Mouse (Mus musculus): ENCODE results near the gene Cmss1. TPM values are rescaled to one million over a fixed set of nuclear protein-coding genes. Genes with fewer than 3 reads are reported as not detected.

The Cmss1 gene
- 9.9 and 10.9 TPM in 2 replicates for polyA plus RNA-seq (2012; rRNA removed)
- 45.3 and 46.5 TPM in 2 replicates for polyA plus RNA-seq (2014; fragmentation: Nextera tagmentation; extraction: Ambion mirVana)

DNA sequence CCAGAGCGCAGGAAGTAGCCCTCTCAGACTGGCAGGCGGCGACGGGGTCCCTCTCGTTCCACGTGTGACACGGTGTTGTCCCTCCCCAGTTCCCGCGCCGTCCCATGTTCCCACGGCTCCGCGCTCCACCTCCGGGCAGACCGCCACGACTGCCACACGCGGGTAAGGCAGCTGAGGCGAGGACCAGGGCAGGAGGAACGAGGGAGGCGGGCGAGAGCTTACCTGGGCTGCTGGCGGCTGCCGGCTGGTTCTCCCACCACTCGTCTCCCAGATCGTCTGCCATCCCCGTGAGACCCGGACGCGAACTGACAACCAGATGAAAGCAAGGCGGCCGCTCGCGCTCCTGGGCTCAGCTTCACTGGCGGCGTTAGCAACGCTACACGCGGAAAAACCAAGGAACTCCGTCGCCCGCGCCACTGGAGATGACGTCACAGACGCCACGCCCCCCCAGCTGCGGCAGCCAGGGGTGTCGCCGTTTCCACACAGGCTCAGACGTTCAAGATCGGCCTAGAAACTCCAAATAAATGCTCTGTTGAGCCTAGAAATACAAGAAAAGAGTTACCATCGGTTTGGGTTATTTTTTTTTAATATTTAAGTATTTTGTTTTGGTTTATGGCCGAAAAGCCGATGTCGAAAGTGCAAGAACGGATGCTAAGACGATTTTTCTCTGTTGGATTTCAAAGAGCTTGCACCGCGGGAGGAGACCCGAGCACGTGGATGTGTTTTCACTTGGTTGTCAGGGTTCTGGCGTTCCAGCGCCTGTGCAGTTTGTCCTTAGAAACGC, at the start of gene Cmss1:
Cmss1 (minus strand) TSS at position 421 of the 784 bp plus-strand sequence.
- H3K9me3 ChIP-seq (ENCODE audit: control insufficient read depth, low read length): no peaks in the 10 kb centered on the region
- H3K4me1 ChIP-seq (ENCODE audit: control insufficient read depth, insufficient read depth, low read length): no peaks in the 10 kb centered on the region
- DNase-seq (ENCODE audit: low spot score) (peak; percentile 84), ATAC-seq (ENCODE audit: low FRiP score, low read depth) (peak; percentile 92)
- H3K4me2 ChIP-seq (replicated peaks; ENCODE audit: low read depth, low read length, severe bottlenecking): peak within 1 kb of the TSS; percentile 82
- no peaks in the 10 kb centered on the region for H3K36me3 ChIP-seq (ENCODE audit: control insufficient read depth, insufficient read depth, low read length)
- TF ChIP-seq POLR2A (IDR thresholded peaks at IDR 0.05; ENCODE audit: borderline replicate concordance, extremely low read depth, insufficient read depth, insufficient read length): 0 out of 2 replicates have a peak, but pooled peaks have one; percentile 38
- peak within 1 kb of the TSS; percentile 72 for H3K27ac ChIP-seq (replicated peaks; ENCODE audit: low read depth, low read length)
- WGBS: under 1% methylated on average over 61 of the region's 64 CpGs
- peak within 1 kb of the TSS; percentile 67 for H3K9ac ChIP-seq (ENCODE audit: low read depth, low read length, severe bottlenecking)
- peak within 1 kb of the TSS; percentile 84 for H3K4me3 ChIP-seq (replicated peaks; ENCODE audit: low read length)
- H3K27me3 ChIP-seq (ENCODE audit: control insufficient read depth, insufficient read depth, low read length): no peaks in the 10 kb centered on the region

GRCm38 (mm10) chr16:57649888-57650287, 43.2 kb upstream of the Cmss1 start:
- Histone ChIP-seq H3K9me3 (ENCODE audit: control insufficient read depth, low read length) (no peaks in the 10 kb centered on the region), H3K4me3 (replicated peaks; ENCODE audit: low read length) (no peak overlapping the region), H3K4me2 (replicated peaks; ENCODE audit: low read depth, low read length, severe bottlenecking) (no peak overlapping the region), H3K9ac (ENCODE audit: low read depth, low read length, severe bottlenecking) (no peak overlapping the region), H3K36me3 (ENCODE audit: control insufficient read depth, insufficient read depth, low read length) (no peaks in the 10 kb centered on the region), H3K27ac (replicated peaks; ENCODE audit: low read depth, low read length) (no peak overlapping the region), H3K4me1 (ENCODE audit: control insufficient read depth, insufficient read depth, low read length) (no peaks in the 10 kb centered on the region; the same call in 1 of the 2 replicates), H3K27me3 (ENCODE audit: control insufficient read depth, insufficient read depth, low read length) (no peaks in the 10 kb centered on the region)
- no peak for ATAC-seq (ENCODE audit: low FRiP score, low read depth)
- 71% methylated on average over 2 of the region's 2 CpGs for WGBS
- no peak for TF ChIP-seq POLR2A (IDR thresholded peaks at IDR 0.05; ENCODE audit: borderline replicate concordance, extremely low read depth, insufficient read depth, insufficient read length)
- no peak for DNase-seq (ENCODE audit: low spot score)

DNA sequence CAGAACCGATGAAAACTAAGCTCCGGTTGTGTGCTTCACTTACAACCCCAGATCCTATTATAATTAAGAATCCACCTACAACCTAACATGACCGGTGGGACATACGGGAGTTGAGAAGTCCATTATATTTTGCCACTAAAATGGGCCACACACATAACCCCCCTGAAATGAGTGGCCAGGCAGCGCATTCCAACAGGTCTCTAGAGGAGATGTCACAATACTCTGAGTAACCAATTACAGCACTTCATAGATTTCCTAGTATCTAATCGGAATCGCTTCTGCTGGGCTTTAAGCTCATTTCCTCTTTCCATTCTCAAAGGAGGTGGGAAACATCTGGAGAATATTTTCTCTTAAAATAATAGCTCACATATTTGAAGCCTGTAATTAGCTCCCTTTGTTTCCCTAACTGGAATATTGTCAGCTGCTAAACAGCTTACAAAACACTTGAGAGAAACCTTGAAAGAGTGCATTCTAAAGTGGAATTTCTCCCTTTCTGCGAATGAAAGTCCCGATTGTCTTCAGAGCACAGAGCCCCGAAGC, 34.8 kb upstream of the Cmss1 start:
- DNase-seq (ENCODE audit: low spot score) (no peak), ATAC-seq (ENCODE audit: low FRiP score, low read depth) (0 out of 2 replicates have a peak, but pooled peaks have one; percentile 41)
- Histone ChIP-seq H3K4me2 (replicated peaks; ENCODE audit: low read depth, low read length, severe bottlenecking) (no peak overlapping the region), H3K9me3 (ENCODE audit: control insufficient read depth, low read length) (no peaks in the 10 kb centered on the region), H3K4me3 (replicated peaks; ENCODE audit: low read length) (no peak overlapping the region), H3K36me3 (ENCODE audit: control insufficient read depth, insufficient read depth, low read length) (no peaks in the 10 kb centered on the region), H3K4me1 (ENCODE audit: control insufficient read depth, insufficient read depth, low read length) (no peaks in the 10 kb centered on the region), H3K9ac (ENCODE audit: low read depth, low read length, severe bottlenecking) (no peak overlapping the region), H3K27ac (replicated peaks; ENCODE audit: low read depth, low read length) (no peak overlapping the region), H3K27me3 (ENCODE audit: control insufficient read depth, insufficient read depth, low read length) (no peaks in the 10 kb centered on the region)
- TF ChIP-seq POLR2A (IDR thresholded peaks at IDR 0.05; ENCODE audit: borderline replicate concordance, extremely low read depth, insufficient read depth, insufficient read length): no peak
- 59% methylated on average over 10 of the region's 10 CpGs for WGBS

- H3K27ac ChIP-seq (replicated peaks; ENCODE audit: low read depth, low read length): no peak overlapping the region
Observed at GRCm38 (mm10) chr16:57634766-57635165, 28.1 kb upstream of the Cmss1 start.

GRCm38 (mm10) chr16:57634191-57634590, 27.5 kb upstream of the Cmss1 start:
- peak; percentile 84 for DNase-seq (ENCODE audit: low spot score)
- H3K4me1 ChIP-seq (ENCODE audit: control insufficient read depth, insufficient read depth, low read length): no peaks in the 10 kb centered on the region
- no peak overlapping the region for H3K4me3 ChIP-seq (replicated peaks; ENCODE audit: low read length)
- WGBS: 2% methylated on average over 6 of the region's 6 CpGs
- H3K4me2 ChIP-seq (replicated peaks; ENCODE audit: low read depth, low read length, severe bottlenecking): no peak overlapping the region
- H3K9me3 ChIP-seq (ENCODE audit: control insufficient read depth, low read length): no peaks in the 10 kb centered on the region
- no peak overlapping the region for H3K9ac ChIP-seq (ENCODE audit: low read depth, low read length, severe bottlenecking)
- H3K36me3 ChIP-seq (ENCODE audit: control insufficient read depth, insufficient read depth, low read length): no peaks in the 10 kb centered on the region
- no peak for TF ChIP-seq POLR2A (IDR thresholded peaks at IDR 0.05; ENCODE audit: borderline replicate concordance, extremely low read depth, insufficient read depth, insufficient read length)
- no peak overlapping the region for H3K27ac ChIP-seq (replicated peaks; ENCODE audit: low read depth, low read length)
- H3K27me3 ChIP-seq (ENCODE audit: control insufficient read depth, insufficient read depth, low read length): no peaks in the 10 kb centered on the region
- ATAC-seq (ENCODE audit: low FRiP score, low read depth): peak; percentile 48

More at GRCm38 (mm10) chr16:57634766-57635165, 28.1 kb upstream of the Cmss1 start:
- no peak overlapping the region for H3K4me3 ChIP-seq (replicated peaks; ENCODE audit: low read length)
- DNase-seq (ENCODE audit: low spot score) (no peak), ATAC-seq (ENCODE audit: low FRiP score, low read depth) (no peak)
- no peak overlapping the region for H3K4me2 ChIP-seq (replicated peaks; ENCODE audit: low read depth, low read length, severe bottlenecking)
- no peak for TF ChIP-seq POLR2A (IDR thresholded peaks at IDR 0.05; ENCODE audit: borderline replicate concordance, extremely low read depth, insufficient read depth, insufficient read length)
- H3K36me3 ChIP-seq (ENCODE audit: control insufficient read depth, insufficient read depth, low read length): no peaks in the 10 kb centered on the region
- no peaks in the 10 kb centered on the region for H3K9me3 ChIP-seq (ENCODE audit: control insufficient read depth, low read length)
- no peak overlapping the region for H3K9ac ChIP-seq (ENCODE audit: low read depth, low read length, severe bottlenecking)
- no peaks in the 10 kb centered on the region for H3K4me1 ChIP-seq (ENCODE audit: control insufficient read depth, insufficient read depth, low read length)
- 54% methylated on average over 5 of the region's 5 CpGs for WGBS
- no peaks in the 10 kb centered on the region for H3K27me3 ChIP-seq (ENCODE audit: control insufficient read depth, insufficient read depth, low read length)

All from limb, embryonic 14.5 days (tissue).